Mouse (Mus musculus): ENCODE measurements around the gene Olfr943. TPM values are rescaled to one million over a fixed set of nuclear protein-coding genes. Genes with fewer than 3 reads are reported as not detected.

Gene Olfr943
- not detected in 2 replicates for polyA plus RNA-seq (2015; fragmentation: Nextera tagmentation; extraction: Ambion mirVana)

GRCm38 (mm10) chr9:39166004-39166403, at the start of gene Olfr943:
TSS of gene Olfr943 (plus strand) at chr9:39166304.
- Histone ChIP-seq H3K9me3 (replicated peaks; ENCODE audit: control insufficient read depth, low read length) (no peaks in the 10 kb centered on the region), H3K27me3 (ENCODE audit: control insufficient read depth, insufficient read depth, low read length) (no peaks in the 10 kb centered on the region), H3K36me3 (ENCODE audit: control insufficient read depth, insufficient read depth, low read length) (no peaks in the 10 kb centered on the region), H3K4me2 (ENCODE audit: low read depth, low read length) (no peak within 1 kb of the TSS), H3K4me3 (replicated peaks; ENCODE audit: low read length) (no peak within 1 kb of the TSS), H3K4me1 (ENCODE audit: control insufficient read depth, insufficient read depth, low read length) (no peaks in the 10 kb centered on the region), H3K9ac (ENCODE audit: low read length) (no peak within 1 kb of the TSS), H3K27ac (ENCODE audit: low read length) (no peak within 1 kb of the TSS)
- WGBS, result 93% methylated on average over 5 of the region's 5 CpGs
- no peak for ATAC-seq (ENCODE audit: insufficient read depth, low FRiP score)

- H3K27ac ChIP-seq (ENCODE audit: low read length), result no peak overlapping the region
- 82% methylated on average over 1 of the region's 1 CpGs for WGBS
- H3K36me3 ChIP-seq (ENCODE audit: control insufficient read depth, insufficient read depth, low read length), result no peaks in the 10 kb centered on the region
- no peaks in the 10 kb centered on the region for H3K9me3 ChIP-seq (replicated peaks; ENCODE audit: control insufficient read depth, low read length)
- no peak overlapping the region for H3K4me2 ChIP-seq (ENCODE audit: low read depth, low read length)
- no peaks in the 10 kb centered on the region for H3K27me3 ChIP-seq (ENCODE audit: control insufficient read depth, insufficient read depth, low read length)
- H3K9ac ChIP-seq (ENCODE audit: low read length), result no peak overlapping the region
- H3K4me1 ChIP-seq (ENCODE audit: control insufficient read depth, insufficient read depth, low read length), result no peaks in the 10 kb centered on the region
- no peak overlapping the region for H3K4me3 ChIP-seq (replicated peaks; ENCODE audit: low read length)
- ATAC-seq (ENCODE audit: insufficient read depth, low FRiP score), result no peak
Measured at GRCm38 (mm10) chr9:39127326-39127725, 38.8 kb upstream of the Olfr943 start.

GRCm38 (mm10) chr9:39127831-39128230, 38.3 kb upstream of the Olfr943 start, which contains the start of gene Olfr27:
TSS of gene Olfr27 (plus strand) at chr9:39128131.
- Histone ChIP-seq H3K9ac (ENCODE audit: low read length) (no peak within 1 kb of the TSS), H3K4me3 (replicated peaks; ENCODE audit: low read length) (no peak within 1 kb of the TSS), H3K36me3 (ENCODE audit: control insufficient read depth, insufficient read depth, low read length) (no peaks in the 10 kb centered on the region), H3K27ac (ENCODE audit: low read length) (no peak within 1 kb of the TSS), H3K4me2 (ENCODE audit: low read depth, low read length) (no peak within 1 kb of the TSS), H3K27me3 (ENCODE audit: control insufficient read depth, insufficient read depth, low read length) (no peaks in the 10 kb centered on the region), H3K4me1 (ENCODE audit: control insufficient read depth, insufficient read depth, low read length) (no peaks in the 10 kb centered on the region), H3K9me3 (replicated peaks; ENCODE audit: control insufficient read depth, low read length) (no peaks in the 10 kb centered on the region)
- ATAC-seq (ENCODE audit: insufficient read depth, low FRiP score), result no peak

- Histone ChIP-seq H3K9ac (ENCODE audit: low read length) (no peak overlapping the region), H3K4me1 (ENCODE audit: control insufficient read depth, insufficient read depth, low read length) (no peaks in the 10 kb centered on the region), H3K9me3 (replicated peaks; ENCODE audit: control insufficient read depth, low read length) (no peaks in the 10 kb centered on the region), H3K4me2 (ENCODE audit: low read depth, low read length) (no peak overlapping the region), H3K27me3 (ENCODE audit: control insufficient read depth, insufficient read depth, low read length) (no peaks in the 10 kb centered on the region), H3K36me3 (ENCODE audit: control insufficient read depth, insufficient read depth, low read length) (no peaks in the 10 kb centered on the region), H3K27ac (ENCODE audit: low read length) (no peak overlapping the region), H3K4me3 (replicated peaks; ENCODE audit: low read length) (no peak overlapping the region)
- no peak for ATAC-seq (ENCODE audit: insufficient read depth, low FRiP score)
- 62% methylated on average over 1 of the region's 1 CpGs for WGBS
Measured at GRCm38 (mm10) chr9:39152401-39152800, 13.7 kb upstream of the Olfr943 start.

- Histone ChIP-seq H3K9me3 (replicated peaks; ENCODE audit: control insufficient read depth, low read length) (no peaks in the 10 kb centered on the region), H3K4me3 (replicated peaks; ENCODE audit: low read length) (no peak within 1 kb of the TSS), H3K36me3 (ENCODE audit: control insufficient read depth, insufficient read depth, low read length) (no peaks in the 10 kb centered on the region), H3K4me2 (ENCODE audit: low read depth, low read length) (no peak within 1 kb of the TSS), H3K9ac (ENCODE audit: low read length) (no peak within 1 kb of the TSS), H3K27me3 (ENCODE audit: control insufficient read depth, insufficient read depth, low read length) (no peaks in the 10 kb centered on the region), H3K4me1 (ENCODE audit: control insufficient read depth, insufficient read depth, low read length) (no peaks in the 10 kb centered on the region), H3K27ac (ENCODE audit: low read length) (no peak within 1 kb of the TSS)
- no peak for ATAC-seq (ENCODE audit: insufficient read depth, low FRiP score)
Measured at GRCm38 (mm10) chr9:39201620-39202019, 35.5 kb downstream of the Olfr943 start, which contains the start of gene Olfr944. TSS of gene Olfr944 (plus strand) at chr9:39201920.

Other genes starting within 250 kb of the Olfr943 start
- gene Olfr930, start 236.5 kb upstream of the Olfr943 start, polyA plus RNA-seq (2015; fragmentation: Nextera tagmentation; extraction: Ambion mirVana), result not detected in 2 replicates
- gene Olfr933, start 194.0 kb upstream of the Olfr943 start, polyA plus RNA-seq (2015; fragmentation: Nextera tagmentation; extraction: Ambion mirVana), result not detected in 2 replicates
- gene Olfr934, start 178.0 kb upstream of the Olfr943 start, polyA plus RNA-seq (2015; fragmentation: Nextera tagmentation; extraction: Ambion mirVana), result not detected in 2 replicates
- gene Olfr935, start 166.6 kb upstream of the Olfr943 start, polyA plus RNA-seq (2015; fragmentation: Nextera tagmentation; extraction: Ambion mirVana), result not detected in 2 replicates
- not detected in 2 replicates for gene Olfr146, start 142.9 kb upstream of the Olfr943 start, polyA plus RNA-seq (2015; fragmentation: Nextera tagmentation; extraction: Ambion mirVana)
- not detected in 2 replicates for gene Olfr937, start 101.4 kb upstream of the Olfr943 start, polyA plus RNA-seq (2015; fragmentation: Nextera tagmentation; extraction: Ambion mirVana)
- gene Olfr938, start 87.4 kb upstream of the Olfr943 start, polyA plus RNA-seq (2015; fragmentation: Nextera tagmentation; extraction: Ambion mirVana), result not detected in 2 replicates
- not detected in 2 replicates for gene Olfr27, start 38.2 kb upstream of the Olfr943 start, polyA plus RNA-seq (2015; fragmentation: Nextera tagmentation; extraction: Ambion mirVana)
- not detected in 2 replicates for gene Olfr944, start 35.6 kb downstream of the Olfr943 start, polyA plus RNA-seq (2015; fragmentation: Nextera tagmentation; extraction: Ambion mirVana)
- not detected in 2 replicates for gene Olfr1537, start 83.7 kb downstream of the Olfr943 start, polyA plus RNA-seq (2015; fragmentation: Nextera tagmentation; extraction: Ambion mirVana)
- gene Olfr945, start 110.5 kb downstream of the Olfr943 start, polyA plus RNA-seq (2015; fragmentation: Nextera tagmentation; extraction: Ambion mirVana), result not detected in 2 replicates
- not detected in 2 replicates for gene Olfr948, start 159.7 kb downstream of the Olfr943 start, polyA plus RNA-seq (2015; fragmentation: Nextera tagmentation; extraction: Ambion mirVana)
- gene Olfr951, start 221.1 kb downstream of the Olfr943 start, polyA plus RNA-seq (2015; fragmentation: Nextera tagmentation; extraction: Ambion mirVana), result not detected in 2 replicates